Mouse (Mus musculus) stomach, embryonic 14.5 days (tissue): ENCODE data around the gene Ank. TPM values are rescaled to one million over a fixed set of nuclear protein-coding genes. Genes with fewer than 3 reads are reported as not detected.
A peak's percentile ranks its signal among the peaks of the same experiment; 100 is the strongest.

Experiments used
- ATAC-seq: fragments of 200-750 bp; cut with Nextera tagmentation; 2 replicates; pipeline ENCODE4 v1.8.0; 2017; ENCODE audit warnings: low read depth, moderate TSS enrichment; ENCODE audit not compliant: insufficient number of reproducible peaks, insufficient read depth, low FRiP score
- H3K27ac ChIP-seq: fragments of 300-500 bp; sonication (generic); 2 replicates; pipeline ENCODE4 v1.5.1; 2014; ENCODE audit warnings: mild to moderate bottlenecking, low read length, moderate library complexity, mixed read lengths
- H3K27me3 ChIP-seq: fragments of 300-500 bp; sonication (generic); 2 replicates; pipeline ENCODE4 v1.6.1; 2014; ENCODE audit warnings: low read length, control low read depth, mixed read lengths; ENCODE audit not compliant: control insufficient read depth, insufficient read depth
- H3K36me3 ChIP-seq: fragments of 300-500 bp; sonication (generic); 2 replicates; pipeline ENCODE4 v1.6.1; 2014; ENCODE audit warnings: mild to moderate bottlenecking, control low read depth, low read length, moderate library complexity, mixed read lengths; ENCODE audit not compliant: control insufficient read depth, insufficient read depth
- H3K4me1 ChIP-seq: fragments of 300-500 bp; sonication (generic); 2 replicates; pipeline ENCODE4 v1.6.1; 2014; ENCODE audit warnings: low read length, control low read depth, mixed read lengths; ENCODE audit not compliant: control insufficient read depth, insufficient read depth
- H3K4me2 ChIP-seq: fragments of 300-500 bp; sonication (generic); replicated peaks from 2 replicates; pipeline ENCODE4 v1.6.1; 2014; ENCODE audit warnings: low read depth, low read length, control low read depth
- H3K4me3 ChIP-seq: fragments of 300-500 bp; sonication (generic); 2 replicates; pipeline ENCODE4 v1.5.1; 2014; ENCODE audit warnings: low read depth, low read length, control low read depth
- H3K9ac ChIP-seq: fragments of 300-500 bp; sonication (generic); replicated peaks from 2 replicates; pipeline ENCODE4 v1.6.1; 2014; ENCODE audit warnings: low read depth, mild to moderate bottlenecking, control low read depth, low read length, moderate library complexity, mixed read lengths
- H3K9me3 ChIP-seq: fragments of 300-500 bp; sonication (generic); 2 replicates; pipeline ENCODE4 v1.6.1; 2016; ENCODE audit warnings: low read depth, low read length, control low read depth; ENCODE audit not compliant: control insufficient read depth
- WGBS: fragments of 180-500 bp; shearing (Covaris S2); extraction: QIAGEN DNeasy Blood & Tissue Kit; methylation state at CpG from one replicate; pipeline ENCODE4 v1.1.7; 2014; 5-methylcytosine and 5-hydroxymethylcytosine counted together
- polyA plus RNA-seq: library from polyadenylated mRNA; unstranded; fragments of >200 nt; fragmentation: Nextera tagmentation; extraction: Ambion mirVana; gene quantifications from 2 replicates; pipeline ENCODE4 v1.2.1, GENCODE M21; 2014

The Ank gene
- polyA plus RNA-seq, 1 experiment from 2014 or later = 13.7 TPM

- Histone ChIP-seq H3K36me3 (peaks cover 20% of the 10 kb centered on the region), H3K9ac (no peak overlapping the region), H3K4me1 (no peaks in the 10 kb centered on the region), H3K27me3 (no peaks in the 10 kb centered on the region), H3K9me3 (no peaks in the 10 kb centered on the region), H3K4me3 (no peak overlapping the region), H3K4me2 (no peak overlapping the region), H3K27ac (no peak overlapping the region)
- ATAC-seq = no peak
- 84% methylated on average over 6 of the region's 6 CpGs for WGBS
These were observed 154.2 kb downstream of the Ank start for GRCm38 (mm10) chr15:27620475-27621185.

- H3K27ac ChIP-seq = no peak overlapping the region
- H3K4me1 ChIP-seq = no peaks in the 10 kb centered on the region
- no peak for ATAC-seq
- no peak overlapping the region for H3K4me2 ChIP-seq
- 86% methylated on average over 6 of the region's 6 CpGs for WGBS
- no peaks in the 10 kb centered on the region for H3K27me3 ChIP-seq
- H3K36me3 ChIP-seq = peaks cover 10% of the 10 kb centered on the region
- no peak overlapping the region for H3K4me3 ChIP-seq
- no peaks in the 10 kb centered on the region for H3K9me3 ChIP-seq
- H3K9ac ChIP-seq = no peak overlapping the region
These were observed 156.8 kb downstream of the Ank start for GRCm38 (mm10) chr15:27623286-27623685.

- no peak for ATAC-seq
- H3K4me2 ChIP-seq = no peak overlapping the region
- no peaks in the 10 kb centered on the region; the same call in 1 of the 2 replicates for H3K36me3 ChIP-seq
- H3K4me1 ChIP-seq = peaks cover 9% of the 10 kb centered on the region
- H3K27me3 ChIP-seq = no peaks in the 10 kb centered on the region
- 87% methylated on average over 13 of the region's 13 CpGs for WGBS
- no peak overlapping the region for H3K4me3 ChIP-seq
- no peak overlapping the region for H3K27ac ChIP-seq
- no peak overlapping the region for H3K9ac ChIP-seq
- H3K9me3 ChIP-seq = no peaks in the 10 kb centered on the region
These were observed 158.8 kb downstream of the Ank start for GRCm38 (mm10) chr15:27625014-27625889.

- peaks cover 9% of the 10 kb centered on the region for H3K4me1 ChIP-seq
- 86% methylated on average over 10 of the region's 10 CpGs for WGBS
These were observed 159.4 kb downstream of the Ank start for GRCm38 (mm10) chr15:27625890-27626255.

DNA sequence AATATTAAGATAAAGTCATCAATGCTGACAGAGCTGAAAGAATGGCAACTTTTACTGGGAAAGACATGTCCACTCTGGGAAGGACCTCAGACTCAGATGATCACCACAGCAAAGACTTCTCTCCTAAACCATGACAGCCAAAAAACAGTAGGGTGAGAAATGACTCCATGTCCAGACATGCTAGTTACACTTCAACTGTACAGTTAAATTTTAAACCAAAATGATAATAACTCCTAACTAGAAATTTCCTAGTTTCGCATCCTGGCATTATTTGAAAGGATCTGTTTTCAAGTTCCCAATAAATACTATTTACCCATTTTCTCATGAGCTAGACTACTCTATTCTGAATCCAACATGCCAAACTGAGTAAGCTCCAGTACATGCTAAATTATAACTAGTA is 159.8 kb downstream of the Ank start:
- Histone ChIP-seq H3K4me1 (peaks cover 9% of the 10 kb centered on the region), H3K36me3 (no peaks in the 10 kb centered on the region), H3K27ac (no peak overlapping the region), H3K4me3 (no peak overlapping the region), H3K9me3 (no peaks in the 10 kb centered on the region), H3K9ac (no peak overlapping the region), H3K4me2 (no peak overlapping the region), H3K27me3 (no peaks in the 10 kb centered on the region)
- ATAC-seq = no peak
- WGBS = 88% methylated on average over 1 of the region's 1 CpGs

More at GRCm38 (mm10) chr15:27625890-27626255, 159.4 kb downstream of the Ank start:
- H3K9ac ChIP-seq = no peak overlapping the region
- no peaks in the 10 kb centered on the region for H3K9me3 ChIP-seq
- ATAC-seq = no peak
- no peaks in the 10 kb centered on the region; the same call in 1 of the 2 replicates for H3K36me3 ChIP-seq
- no peaks in the 10 kb centered on the region for H3K27me3 ChIP-seq
- no peak overlapping the region for H3K27ac ChIP-seq
- no peak overlapping the region for H3K4me2 ChIP-seq
- no peak overlapping the region for H3K4me3 ChIP-seq

DNA sequence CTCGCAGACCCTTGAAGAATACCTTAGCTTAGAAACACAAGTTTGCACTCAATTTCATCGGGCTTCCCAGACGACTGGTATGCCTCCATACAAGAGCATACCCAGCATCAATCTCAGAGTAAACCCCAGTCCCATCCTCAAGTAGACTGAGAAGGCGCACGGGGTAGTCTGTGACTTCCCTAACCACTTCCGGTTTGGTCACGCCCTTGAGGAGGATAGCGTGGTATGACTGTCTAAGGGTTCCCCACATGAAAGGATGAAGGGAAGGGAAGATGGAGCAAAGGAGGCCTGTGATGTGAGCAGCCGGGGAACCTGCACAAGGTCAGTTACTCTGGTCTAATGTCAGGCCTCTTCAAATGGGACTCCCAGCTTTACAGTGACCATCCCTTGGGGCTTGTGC is 161.3 kb downstream of the Ank start:
- H3K4me3 ChIP-seq = no peak overlapping the region
- H3K4me2 ChIP-seq = no peak overlapping the region
- no peaks in the 10 kb centered on the region for H3K27me3 ChIP-seq
- no peak overlapping the region for H3K9ac ChIP-seq
- ATAC-seq = no peak
- H3K27ac ChIP-seq = no peak overlapping the region
- H3K9me3 ChIP-seq = no peaks in the 10 kb centered on the region
- H3K4me1 ChIP-seq = peaks cover 9% of the 10 kb centered on the region
- H3K36me3 ChIP-seq = no peaks in the 10 kb centered on the region
- WGBS = 87% methylated on average over 9 of the region's 9 CpGs

DNA sequence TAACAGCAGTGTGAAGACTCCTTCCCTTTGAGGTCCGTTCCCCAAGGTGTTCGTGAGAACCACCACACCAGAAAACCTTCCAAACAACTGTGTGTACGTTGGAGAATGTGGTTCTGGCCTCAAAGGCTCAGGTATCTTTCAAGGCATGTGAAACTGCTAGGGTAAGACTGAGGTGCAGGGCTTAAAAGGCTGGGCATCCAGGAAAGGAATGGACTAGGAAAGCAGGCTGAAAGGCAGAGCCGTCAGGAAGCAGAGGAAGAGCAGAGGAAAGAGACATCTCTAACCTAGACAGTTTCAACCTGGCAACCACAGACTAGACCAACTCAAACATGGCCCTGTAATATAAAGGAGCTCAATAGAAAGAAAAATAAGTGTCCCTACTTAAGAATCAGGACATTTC is 162.6 kb downstream of the Ank start:
- H3K4me1 ChIP-seq = peaks cover 9% of the 10 kb centered on the region
- no peaks in the 10 kb centered on the region for H3K36me3 ChIP-seq
- no peak for ATAC-seq
- H3K27ac ChIP-seq = no peak overlapping the region
- no peaks in the 10 kb centered on the region for H3K27me3 ChIP-seq
- no peak overlapping the region for H3K9ac ChIP-seq
- no peaks in the 10 kb centered on the region for H3K9me3 ChIP-seq
- peak overlapping the region; percentile 68 for H3K4me3 ChIP-seq
- peak overlapping the region; percentile 69 for H3K4me2 ChIP-seq
- WGBS = 74% methylated on average over 4 of the region's 4 CpGs

GRCm38 (mm10) chr15:27629800-27630600 is 163.5 kb downstream of the Ank start:
- Histone ChIP-seq H3K27ac (0 out of 2 replicates have a peak overlapping the region, but pooled peaks have one; percentile 4), H3K4me1 (peaks cover 9% of the 10 kb centered on the region), H3K4me3 (peak overlapping the region; percentile 68), H3K9ac (peak overlapping the region; percentile 63), H3K4me2 (peak overlapping the region; percentile 69), H3K9me3 (no peaks in the 10 kb centered on the region), H3K27me3 (no peaks in the 10 kb centered on the region), H3K36me3 (no peaks in the 10 kb centered on the region)
- 3% methylated on average over 53 of the region's 53 CpGs for WGBS
- peak; percentile 60; the same call in 1 of the 2 replicates for ATAC-seq
